Mouse (Mus musculus) brain, embryonic 14.5 days (tissue): Measurements from ENCODE around the gene Ubald2.

Experiments used
- CTCF ChIP-seq: fragments of 200-500 bp; IDR thresholded peaks from 2 replicates; pipeline ENCODE4 v1.5.1; 2012; ENCODE audit warnings: inconsistent platforms, mild to moderate bottlenecking, moderate library complexity, borderline replicate concordance; ENCODE audit not compliant: insufficient read depth, insufficient read length; ENCODE audit errors: extremely low read depth
- POLR2A ChIP-seq: fragments of 200-500 bp; IDR thresholded peaks from 2 replicates; pipeline ENCODE4 v1.6.1; 2012; ENCODE audit warnings: mild to moderate bottlenecking, inconsistent platforms, borderline replicate concordance; ENCODE audit not compliant: poor library complexity, insufficient read depth, insufficient read length, severe bottlenecking; ENCODE audit errors: extremely low read depth

- TF ChIP-seq POLR2A (no peak), CTCF (no peak)
Measured at GRCm38 (mm10) chr11:116406231-116406728, 27.6 kb upstream of the Ubald2 start.
